Mouse (Mus musculus) heart, embryonic 12.5 days (tissue): ENCODE measurements around the gene Gm45140. TPM values are rescaled to one million over a fixed set of nuclear protein-coding genes. Genes with fewer than 3 reads are reported as not detected.

Source experiments
- ATAC-seq: fragments of 200-750 bp; cut with Nextera tagmentation; 2 replicates; pipeline ENCODE4 v1.8.0; 2017; ENCODE audit warnings: moderate TSS enrichment, moderate library complexity; ENCODE audit not compliant: insufficient number of reproducible peaks, low FRiP score
- H3K27ac ChIP-seq: fragments of 300-500 bp; sonication (generic); 2 replicates; pipeline ENCODE4 v1.5.1; 2016; ENCODE audit warnings: mild to moderate bottlenecking, moderate library complexity; ENCODE audit not compliant: poor library complexity, severe bottlenecking
- H3K27me3 ChIP-seq: fragments of 300-500 bp; sonication (generic); replicated peaks from 2 replicates; pipeline ENCODE4 v1.6.1; 2016; ENCODE audit warnings: mild to moderate bottlenecking, moderate library complexity
- H3K36me3 ChIP-seq: fragments of 300-500 bp; sonication (generic); 2 replicates; pipeline ENCODE4 v1.6.1; 2016; ENCODE audit warnings: mild to moderate bottlenecking, moderate library complexity
- H3K4me1 ChIP-seq: fragments of 300-500 bp; sonication (generic); replicated peaks from 2 replicates; pipeline ENCODE4 v1.6.1; 2016; ENCODE audit warnings: mild to moderate bottlenecking
- H3K4me2 ChIP-seq: fragments of 300-500 bp; sonication (generic); 2 replicates; pipeline ENCODE4 v1.6.1; 2016; ENCODE audit warnings: mild to moderate bottlenecking, moderate library complexity
- H3K4me3 ChIP-seq: fragments of 300-500 bp; sonication (generic); 2 replicates; pipeline ENCODE4 v1.5.1; 2016; ENCODE audit warnings: mild to moderate bottlenecking
- H3K9ac ChIP-seq: fragments of 300-500 bp; sonication (generic); 2 replicates; pipeline ENCODE4 v1.6.1; 2016; ENCODE audit warnings: mild to moderate bottlenecking, moderate library complexity
- H3K9me3 ChIP-seq: fragments of 300-500 bp; sonication (generic); replicated peaks from 2 replicates; pipeline ENCODE4 v1.6.1; 2016; ENCODE audit warnings: mild to moderate bottlenecking, moderate library complexity
- WGBS: fragments of 180-500 bp; shearing (Covaris S2); methylation state at CpG from one replicate; pipeline ENCODE4 v1.1.7; 2016; 5-methylcytosine and 5-hydroxymethylcytosine counted together
- polyA plus RNA-seq: library from polyadenylated mRNA; unstranded; fragments of >200 nt; fragmentation: Nextera tagmentation; extraction: Ambion mirVana; gene quantifications from 2 replicates; pipeline ENCODE4 v1.2.1, GENCODE M21; 2016

Gene Gm45140
- polyA plus RNA-seq, 1 experiment from 2014 or later, result 1.9 TPM

DNA sequence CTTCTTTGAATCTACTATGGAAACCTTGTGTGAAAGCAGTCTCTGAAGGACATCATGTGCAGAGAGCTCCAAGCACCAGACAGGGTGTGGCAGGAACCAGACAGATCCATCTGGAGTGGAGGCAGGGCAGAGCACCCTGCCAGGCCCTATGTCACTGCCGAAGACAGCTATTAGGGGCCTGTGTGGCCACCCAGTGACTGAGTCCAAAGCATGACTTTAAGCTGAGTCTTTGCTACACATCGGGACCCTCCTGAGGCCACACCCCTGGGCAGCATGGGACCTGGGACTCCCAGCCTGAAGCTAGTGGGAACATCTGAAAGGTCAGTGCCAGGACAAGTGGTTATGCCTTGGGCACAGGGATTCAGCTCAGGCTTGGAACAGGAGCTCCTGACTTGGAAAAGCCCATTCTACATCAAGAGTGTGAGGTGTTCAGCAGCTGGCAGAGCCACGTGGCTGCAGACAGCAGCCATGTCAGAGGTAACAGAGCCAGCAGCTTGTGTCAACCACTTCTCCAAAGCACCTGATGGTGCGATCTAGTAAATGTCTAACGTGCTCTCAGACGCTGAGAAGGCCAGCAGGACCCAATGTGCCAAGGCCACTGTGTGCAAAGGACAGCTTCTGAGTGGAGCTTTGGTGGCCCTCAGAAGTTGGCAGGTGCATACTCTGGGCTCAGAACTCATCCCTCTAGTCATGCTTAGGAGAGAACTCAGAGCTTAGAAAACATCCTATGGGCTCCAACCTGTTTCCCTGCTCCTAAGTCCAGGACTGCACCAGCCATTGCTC is 48.3 kb downstream of the Gm45140 start:
- no peak for ATAC-seq
- H3K27me3 ChIP-seq, result no peaks in the 10 kb centered on the region
- no peak overlapping the region for H3K4me3 ChIP-seq
- H3K9me3 ChIP-seq, result no peaks in the 10 kb centered on the region
- 69% methylated on average over 6 of the region's 6 CpGs for WGBS
- no peak overlapping the region for H3K9ac ChIP-seq
- H3K4me2 ChIP-seq, result no peak overlapping the region
- no peak overlapping the region for H3K27ac ChIP-seq
- peaks cover 6% of the 10 kb centered on the region; the same call in 1 of the 2 replicates for H3K36me3 ChIP-seq
- peaks cover 28% of the 10 kb centered on the region for H3K4me1 ChIP-seq

- WGBS, result 79% methylated on average over 5 of the region's 5 CpGs
- peaks cover 28% of the 10 kb centered on the region for H3K4me1 ChIP-seq
- H3K4me3 ChIP-seq, result no peak overlapping the region
- no peak overlapping the region for H3K9ac ChIP-seq
- no peaks in the 10 kb centered on the region for H3K36me3 ChIP-seq
- H3K4me2 ChIP-seq, result no peak overlapping the region
- ATAC-seq, result no peak
- H3K9me3 ChIP-seq, result no peaks in the 10 kb centered on the region
- H3K27me3 ChIP-seq, result no peaks in the 10 kb centered on the region
- H3K27ac ChIP-seq, result no peak overlapping the region
Observed at GRCm38 (mm10) chr6:87786621-87787020, 49.0 kb downstream of the Gm45140 start.

DNA sequence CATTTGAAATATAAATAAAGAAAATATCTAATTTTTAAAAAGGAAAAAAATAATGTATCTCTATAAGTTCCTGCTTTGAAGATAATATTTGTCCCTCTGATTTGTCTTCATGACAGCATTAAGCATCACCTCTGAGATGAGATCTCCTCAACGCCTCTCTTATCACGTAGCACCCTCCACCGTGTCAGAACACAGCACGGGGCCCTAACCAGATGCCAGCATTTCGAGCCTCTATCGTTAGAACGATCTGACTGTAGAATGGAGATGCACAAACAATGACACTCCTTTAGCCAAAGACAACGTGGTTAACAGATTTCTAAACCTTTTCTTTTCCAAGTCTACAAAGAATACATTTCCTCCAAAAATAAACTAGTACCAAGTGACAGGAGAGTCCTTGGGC is 51.6 kb downstream of the Gm45140 start:
- Histone ChIP-seq H3K9ac (no peak overlapping the region), H3K4me3 (no peak overlapping the region), H3K4me1 (peaks cover 4% of the 10 kb centered on the region), H3K27me3 (no peaks in the 10 kb centered on the region), H3K36me3 (no peaks in the 10 kb centered on the region), H3K9me3 (no peaks in the 10 kb centered on the region), H3K4me2 (no peak overlapping the region), H3K27ac (no peak overlapping the region)
- 51% methylated on average over 8 of the region's 8 CpGs for WGBS
- ATAC-seq, result no peak

DNA sequence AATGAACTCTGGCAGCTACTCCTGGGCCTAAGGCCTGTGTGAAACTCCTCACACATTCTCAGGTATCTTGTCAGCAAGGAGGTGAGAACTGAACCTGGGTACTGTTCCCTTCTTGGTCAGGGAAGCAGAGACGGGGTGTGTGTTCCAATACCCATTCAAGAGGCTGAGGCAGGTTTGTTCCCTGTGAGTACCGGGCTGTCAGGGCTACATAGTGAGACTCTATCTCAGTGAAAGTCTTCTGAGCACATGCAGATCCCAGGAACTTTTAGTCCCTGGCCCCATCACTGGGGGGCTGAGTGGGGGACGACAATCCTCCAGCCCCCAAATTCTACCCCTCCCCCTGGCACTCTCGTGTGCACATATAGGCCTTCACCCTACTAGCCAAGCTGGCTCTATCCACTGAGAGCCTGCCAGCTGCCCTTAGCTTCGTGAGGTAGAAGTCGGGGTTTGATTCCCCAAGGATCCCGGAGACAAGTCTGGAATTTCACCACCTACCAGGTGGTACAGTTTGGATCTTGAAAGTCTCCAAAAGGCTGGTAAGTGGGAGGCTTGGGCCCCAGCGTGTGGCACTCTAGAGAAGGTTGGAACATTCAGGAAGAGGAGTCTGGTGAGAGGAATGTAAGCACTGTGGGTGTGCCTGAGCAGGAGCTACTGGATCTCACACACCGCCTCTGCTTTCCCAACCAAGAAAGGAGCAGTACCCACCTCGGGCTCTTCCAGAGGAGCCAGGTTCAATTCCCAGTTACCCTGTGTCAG is 54.9 kb downstream of the Gm45140 start:
- no peak for ATAC-seq
- Histone ChIP-seq H3K36me3 (no peaks in the 10 kb centered on the region), H3K4me1 (peaks cover 17% of the 10 kb centered on the region)

DNA sequence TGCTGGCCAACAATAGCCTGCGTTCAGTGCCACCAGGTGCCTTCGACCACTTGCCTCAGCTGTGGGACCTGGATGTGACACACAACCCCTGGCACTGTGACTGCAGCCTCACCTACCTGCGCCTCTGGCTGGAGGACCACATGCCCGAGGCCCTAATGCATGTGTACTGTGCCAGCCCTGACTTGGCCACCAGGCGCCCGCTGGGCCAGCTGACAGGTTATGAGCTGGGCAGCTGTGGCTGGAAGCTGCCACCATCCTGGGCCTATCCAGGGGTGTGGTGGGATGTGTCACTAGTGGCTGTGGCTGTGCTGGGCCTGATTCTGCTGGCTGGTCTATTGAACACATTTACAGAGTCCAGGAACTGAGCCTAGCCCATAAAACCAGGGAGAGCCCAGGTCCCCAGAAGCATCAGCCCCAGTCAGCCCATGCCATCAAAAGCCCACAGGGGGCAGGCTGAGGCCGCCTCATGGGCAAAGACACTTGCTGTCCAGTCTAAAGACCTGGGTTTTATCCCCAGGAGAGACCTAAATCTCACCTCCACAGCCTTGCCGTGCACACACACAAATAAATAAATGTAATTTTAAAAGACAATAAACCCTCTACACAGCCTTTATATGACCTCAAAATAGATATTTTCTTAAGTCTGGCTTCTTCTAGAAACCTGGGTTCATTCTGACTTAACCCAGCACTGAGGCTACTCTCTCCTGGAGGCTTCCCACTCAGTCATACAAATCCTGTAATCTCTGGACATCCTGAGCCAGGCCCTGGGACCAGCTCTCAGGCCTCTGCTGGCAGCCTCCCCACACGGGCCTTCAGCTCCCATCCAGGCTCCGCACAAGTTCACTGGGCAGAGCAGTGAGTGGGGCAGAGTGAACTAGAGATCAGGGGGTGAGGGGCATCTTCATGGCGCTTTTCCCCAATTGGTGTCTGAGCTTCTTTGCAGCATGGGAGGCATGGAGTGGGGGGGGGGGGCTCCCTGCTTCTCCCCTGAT is 56.1 kb downstream of the Gm45140 start:
- Histone ChIP-seq H3K9me3 (no peaks in the 10 kb centered on the region), H3K36me3 (no peaks in the 10 kb centered on the region), H3K4me2 (no peak overlapping the region), H3K27me3 (no peaks in the 10 kb centered on the region), H3K9ac (no peak overlapping the region), H3K4me3 (no peak overlapping the region), H3K4me1 (peaks cover 17% of the 10 kb centered on the region), H3K27ac (no peak overlapping the region)
- ATAC-seq, result no peak
- WGBS, result 85% methylated on average over 11 of the region's 11 CpGs

More for the DNA sequence above, 54.9 kb downstream of the Gm45140 start:
- Histone ChIP-seq H3K27ac (no peak overlapping the region), H3K9me3 (no peaks in the 10 kb centered on the region), H3K27me3 (no peaks in the 10 kb centered on the region), H3K4me2 (no peak overlapping the region), H3K4me3 (no peak overlapping the region), H3K9ac (no peak overlapping the region)
- 69% methylated on average over 10 of the region's 10 CpGs for WGBS

DNA sequence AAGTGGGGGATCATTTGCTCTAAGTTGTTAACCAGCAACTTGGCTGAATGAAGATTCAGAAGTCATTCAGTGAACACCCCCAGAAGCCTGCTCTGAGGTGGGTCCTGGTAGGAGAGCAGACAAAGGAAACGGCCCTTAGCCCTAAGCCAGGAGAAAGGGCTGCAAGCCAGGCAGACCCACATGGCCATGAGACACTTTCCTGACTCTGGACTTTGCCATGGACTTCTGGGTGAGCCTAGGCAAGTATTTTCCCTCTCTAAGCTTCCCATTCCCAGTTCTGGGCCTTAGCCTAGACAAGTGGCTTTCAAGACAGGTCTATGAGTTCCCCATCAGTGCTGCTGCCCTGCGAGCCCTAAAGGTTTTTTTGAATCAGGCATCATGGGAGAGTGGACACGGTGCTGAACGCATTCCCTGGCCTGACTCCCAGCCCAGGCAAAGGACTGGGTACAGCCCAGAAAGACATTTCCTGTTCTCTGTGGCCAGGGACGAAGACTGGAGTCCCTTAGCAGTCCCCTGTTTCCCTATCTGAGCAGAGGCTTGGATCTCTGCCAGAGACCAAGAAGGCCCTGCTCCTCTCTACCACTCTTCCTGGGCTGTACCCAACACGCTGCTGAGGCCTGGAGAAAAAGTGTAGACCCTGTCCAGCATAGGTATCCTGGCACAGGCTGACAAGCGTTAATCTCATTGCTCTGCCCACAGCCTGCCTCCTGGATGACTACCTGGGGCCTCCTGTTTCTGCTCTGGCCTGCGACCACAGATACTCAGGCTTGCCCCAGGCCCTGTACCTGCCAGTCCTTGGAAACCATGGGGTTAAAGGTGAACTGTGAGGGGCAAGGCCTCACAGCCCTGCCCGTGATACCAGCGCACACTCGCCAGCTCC is 57.1 kb downstream of the Gm45140 start:
- Histone ChIP-seq H3K4me3 (no peak overlapping the region), H3K36me3 (no peaks in the 10 kb centered on the region), H3K9ac (no peak overlapping the region), H3K27me3 (no peaks in the 10 kb centered on the region), H3K27ac (0 out of 2 replicates have a peak overlapping the region, but pooled peaks have one; percentile 1), H3K4me1 (peaks cover 17% of the 10 kb centered on the region), H3K9me3 (no peaks in the 10 kb centered on the region), H3K4me2 (no peak overlapping the region)
- 56% methylated on average over 11 of the region's 11 CpGs for WGBS
- peak; percentile 41; the same call in 1 of the 2 replicates for ATAC-seq

DNA sequence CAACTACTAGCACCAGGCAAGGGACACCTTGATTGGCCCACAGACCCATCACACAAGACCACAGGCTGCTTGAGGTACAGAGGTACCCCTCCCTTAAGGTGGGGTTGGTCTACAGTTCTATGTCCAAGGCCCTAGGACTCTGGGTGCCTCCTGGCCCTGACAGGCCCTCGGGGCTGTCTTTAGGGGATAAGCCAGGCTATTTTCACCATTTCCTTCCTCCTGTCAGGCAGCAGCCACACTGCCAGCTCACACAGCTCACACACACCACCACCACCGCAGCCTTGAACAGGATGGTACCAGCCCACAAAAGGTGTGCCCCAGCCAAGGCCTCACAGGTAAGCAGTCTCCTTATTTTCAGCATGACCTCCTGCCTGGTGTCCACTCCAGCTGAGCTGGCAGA is 57.8 kb downstream of the Gm45140 start, which contains the start of gene Gp9:
Gp9 (plus strand) TSS at position 231 of the 400 bp plus-strand sequence.
- Histone ChIP-seq H3K36me3 (no peaks in the 10 kb centered on the region), H3K27ac (0 out of 2 replicates have a peak within 1 kb of the TSS, but pooled peaks have one; percentile 1), H3K9me3 (no peaks in the 10 kb centered on the region), H3K27me3 (no peaks in the 10 kb centered on the region), H3K4me2 (no peak within 1 kb of the TSS), H3K4me3 (no peak within 1 kb of the TSS), H3K9ac (no peak within 1 kb of the TSS), H3K4me1 (peaks cover 17% of the 10 kb centered on the region)
- ATAC-seq, result no peak
- WGBS, result 54% methylated on average over 2 of the region's 2 CpGs

GRCm38 (mm10) chr6:87776663-87777062 is 58.9 kb downstream of the Gm45140 start:
- Histone ChIP-seq H3K4me3 (no peak overlapping the region), H3K9me3 (no peaks in the 10 kb centered on the region), H3K36me3 (no peaks in the 10 kb centered on the region), H3K27ac (no peak overlapping the region), H3K4me2 (no peak overlapping the region), H3K27me3 (no peaks in the 10 kb centered on the region), H3K9ac (no peak overlapping the region), H3K4me1 (peaks cover 17% of the 10 kb centered on the region)
- 65% methylated on average over 1 of the region's 1 CpGs for WGBS
- no peak for ATAC-seq

GRCm38 (mm10) chr6:87775588-87776245 is 59.9 kb downstream of the Gm45140 start:
- Histone ChIP-seq H3K36me3 (no peaks in the 10 kb centered on the region), H3K4me3 (no peak overlapping the region), H3K9me3 (no peaks in the 10 kb centered on the region), H3K4me1 (peaks cover 17% of the 10 kb centered on the region), H3K9ac (no peak overlapping the region), H3K27me3 (no peaks in the 10 kb centered on the region), H3K4me2 (no peak overlapping the region), H3K27ac (no peak overlapping the region)
- 52% methylated on average over 3 of the region's 3 CpGs for WGBS
- peak; percentile 85 for ATAC-seq
